Mouse (Mus musculus) megakaryocyte, embryonic 14.5 days (primary cell): ENCODE results near the gene Mogat2.

Experiments
- FLI1 ChIP-seq: IDR thresholded peaks from 2 replicates; pipeline ENCODE4 v1.6.1; 2012; ENCODE audit warnings: low read length, inconsistent platforms, mixed read lengths
- GATA1 ChIP-seq: IDR thresholded peaks from 3 replicates; pipeline ENCODE4 v1.6.1; 2012; ENCODE audit warnings: mixed read lengths, low read length, inconsistent platforms, borderline replicate concordance

- TF ChIP-seq GATA1 (no peak), FLI1 (no peak)
Measured at GRCm38 (mm10) chr7:99248906-99249581, 10.6 kb upstream of the Mogat2 start.
